Mouse (Mus musculus) lung, adult 2 months (tissue): Measurements from ENCODE around the gene Gtf2f2.

Source experiments
- CTCF ChIP-seq: fragments of 200-500 bp; IDR thresholded peaks from 2 replicates; pipeline ENCODE4 v1.5.1; 2011; ENCODE audit warnings: mild to moderate bottlenecking, low read length, control low read depth; ENCODE audit not compliant: insufficient read depth
- POLR2A ChIP-seq: fragments of 200-500 bp; IDR thresholded peaks from 2 replicates; pipeline ENCODE4 v1.6.1; 2011; ENCODE audit warnings: low read depth, mild to moderate bottlenecking, control low read depth, low read length, borderline replicate concordance; ENCODE audit errors: extremely low read depth

DNA sequence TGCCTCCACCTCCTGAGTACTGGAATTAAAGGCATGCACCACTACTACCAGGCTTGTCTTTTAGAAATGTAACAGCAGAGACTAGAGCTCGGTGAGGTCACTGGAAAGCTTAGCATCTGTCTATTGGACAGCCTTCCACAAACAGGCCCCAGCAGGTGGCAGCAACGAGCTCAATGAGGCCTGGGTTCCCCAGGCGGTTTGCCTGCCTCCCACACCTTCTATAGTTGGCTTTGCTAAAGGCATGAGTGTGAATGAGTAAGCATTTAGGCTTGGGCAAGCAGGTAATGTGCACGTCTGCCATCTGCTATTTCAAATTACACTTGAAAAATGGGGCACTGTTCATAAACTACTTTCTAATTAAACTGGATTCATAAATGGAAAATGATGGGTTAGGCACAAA lies 111.1 kb downstream of the Gtf2f2 start:
- TF ChIP-seq POLR2A (no peak), CTCF (peak; percentile 79)
